Comparison of ENCODE assay signal across 12 mouse cellular contexts in genomic region chr10:9529408-9529807, GRCm38 (mm10).
DNase-seq lines count a peak whose midpoint lies in the region; ATAC-seq and TF ChIP-seq lines count a peak whose summit lies in the region.
"Had no signal": no experiment of that assay in that cellular context is flagged by ENCODE, and none has a peak within 500 bp of the region (broad histone marks: within the 10 kb centered on the region; RNA-seq: fewer than 3 reads in every experiment).

No protein-coding gene starts in this region.

- no peaks in the 10 kb centered on the region for H3K9me3 ChIP-seq in midbrain, embryonic 10.5 days (replicated peaks)
- no peaks in the 10 kb centered on the region for H3K9me3 ChIP-seq in midbrain, embryonic 15.5 days
- no peaks in the 10 kb centered on the region for H3K9me3 ChIP-seq in heart, embryonic 13.5 days
- H3K9me3 ChIP-seq: neural tube, embryonic 15.5 days had no signal

- ATAC-seq in midbrain, embryonic 15.5 days (replicated peaks) = no peak
- no peak for ATAC-seq in heart, embryonic 13.5 days (ENCODE audit: extremely low read depth, insufficient number of reproducible peaks, low FRiP score, low TSS enrichment)
- ATAC-seq: hindbrain, postnatal 0 days had no signal

- no peak overlapping the region for H3K9ac ChIP-seq in midbrain, embryonic 15.5 days
- H3K9ac ChIP-seq in heart, embryonic 13.5 days = no peak overlapping the region
- H3K9ac ChIP-seq: neural tube, embryonic 15.5 days had no signal

- 68% methylated on average over 7 of the region's 7 CpGs for WGBS in midbrain, embryonic 10.5 days
- WGBS in midbrain, embryonic 15.5 days = 56% methylated on average over 7 of the region's 7 CpGs
- 9% methylated on average over 7 of the region's 7 CpGs for WGBS in heart, embryonic 13.5 days

- H3K4me1 ChIP-seq in midbrain, embryonic 10.5 days = peaks cover 53% of the 10 kb centered on the region
- H3K4me1 ChIP-seq in midbrain, embryonic 15.5 days = peaks cover 14% of the 10 kb centered on the region
- H3K4me1 ChIP-seq in heart, embryonic 13.5 days = peaks cover 17% of the 10 kb centered on the region

- no peak for TF ChIP-seq CTCF in left cerebral cortex, adult 2 months (IDR thresholded peaks at IDR 0.05)

- H3K27me3 ChIP-seq in midbrain, embryonic 10.5 days (ENCODE audit: low read depth, poor library complexity, severe bottlenecking) = no peaks in the 10 kb centered on the region
- no peaks in the 10 kb centered on the region for H3K27me3 ChIP-seq in midbrain, embryonic 15.5 days (replicated peaks)
- no peaks in the 10 kb centered on the region for H3K27me3 ChIP-seq in heart, embryonic 13.5 days (replicated peaks)
- H3K27me3 ChIP-seq: neural tube, embryonic 15.5 days had no signal

- DNase-seq in adrenal gland, postnatal 10 days = peak; percentile 5
- no peak for DNase-seq in adrenal gland, postnatal 4 days (ENCODE audit: low spot score in 2 of 2)
- DNase-seq in midbrain, embryonic 10.5 days (ENCODE audit: low spot score) = no peak
- DNase-seq in lung, postnatal 36 days = peak; percentile 9
- no peak for DNase-seq in left cerebral cortex, adult 2 months (ENCODE audit: extremely low spot score in 1 of 2, low spot score in 2 of 2)
- DNase-seq in frontal cortex, postnatal 36 days (ENCODE audit: low spot score in 2 of 2) = no peak
- DNase-seq: cerebellum, postnatal 10 days; thymus, postnatal 36 days had no signal

- peak overlapping the region; percentile 46; the same call in 1 of the 2 replicates for H3K27ac ChIP-seq in midbrain, embryonic 10.5 days (replicated peaks)
- no peak overlapping the region for H3K27ac ChIP-seq in midbrain, embryonic 15.5 days
- peak overlapping the region; percentile 43; the same call in 1 of the 2 replicates for H3K27ac ChIP-seq in heart, embryonic 13.5 days (replicated peaks)
- H3K27ac ChIP-seq in left cerebral cortex, adult 2 months = no peak overlapping the region
- H3K27ac ChIP-seq: hindbrain, postnatal 0 days; neural tube, embryonic 15.5 days had no signal

- intact Hi-C loops in left cerebral cortex, adult 2 months (cut with DNase I) = no loop called here

- no peak overlapping the region for H3K4me2 ChIP-seq in midbrain, embryonic 15.5 days
- no peak overlapping the region for H3K4me2 ChIP-seq in heart, embryonic 13.5 days
- H3K4me2 ChIP-seq: neural tube, embryonic 15.5 days had no signal

- no peaks in the 10 kb centered on the region for H3K36me3 ChIP-seq in midbrain, embryonic 10.5 days
- H3K36me3 ChIP-seq in midbrain, embryonic 15.5 days (replicated peaks) = no peaks in the 10 kb centered on the region
- H3K36me3 ChIP-seq in heart, embryonic 13.5 days = no peaks in the 10 kb centered on the region
- H3K36me3 ChIP-seq: neural tube, embryonic 15.5 days had no signal

- no peak overlapping the region for H3K4me3 ChIP-seq in midbrain, embryonic 10.5 days
- H3K4me3 ChIP-seq in midbrain, embryonic 15.5 days = no peak overlapping the region
- H3K4me3 ChIP-seq in heart, embryonic 13.5 days = no peak overlapping the region
- no peak overlapping the region for H3K4me3 ChIP-seq in left cerebral cortex, adult 2 months
- H3K4me3 ChIP-seq: neural tube, embryonic 15.5 days had no signal

Comparison
In these comparisons a context has a peak if more than half of its experiments do, and no peak if none do; other contexts are left out.
1. DNase-seq: peak in adrenal gland, postnatal 10 days (single experiment) and lung, postnatal 36 days (single experiment); none in adrenal gland, postnatal 4 days (0 of 2), midbrain, embryonic 10.5 days (single experiment), left cerebral cortex, adult 2 months (0 of 2) and frontal cortex, postnatal 36 days (0 of 2).
2. H3K27ac ChIP-seq: peak in midbrain, embryonic 10.5 days (single experiment) and heart, embryonic 13.5 days (single experiment); none in midbrain, embryonic 15.5 days (single experiment) and left cerebral cortex, adult 2 months (single experiment).